Comparison of ENCODE assay signal across 8 mouse cellular contexts in genomic region chr7:27448421-27449206, GRCm38 (mm10). TPM values are rescaled to one million over a fixed set of nuclear protein-coding genes. Genes with fewer than 3 reads are reported as not detected.
DNase-seq lines count a peak whose midpoint lies in the region; ATAC-seq and TF ChIP-seq lines count a peak whose summit lies in the region.

No protein-coding gene starts in this region.

- H3K4me1 ChIP-seq in heart, embryonic 15.5 days (replicated peaks) = peaks cover 21% of the 10 kb centered on the region
- peaks cover 17% of the 10 kb centered on the region for H3K4me1 ChIP-seq in limb, embryonic 13.5 days

- TF ChIP-seq POLR2A in myocyte (IDR thresholded peaks at IDR 0.05; ENCODE audit: insufficient read length, low read depth) = no peak

- H3K9me3 ChIP-seq in heart, embryonic 15.5 days (replicated peaks) = no peaks in the 10 kb centered on the region
- H3K9me3 ChIP-seq in limb, embryonic 13.5 days = no peaks in the 10 kb centered on the region

- H3K36me3 ChIP-seq in C2C12 (ENCODE audit: control insufficient read depth, insufficient read depth) (no peaks in the 10 kb centered on the region), myocyte (ENCODE audit: control insufficient read depth, insufficient read depth) (no peaks in the 10 kb centered on the region)
- H3K36me3 ChIP-seq in heart, embryonic 15.5 days = no peaks in the 10 kb centered on the region
- H3K36me3 ChIP-seq in limb, embryonic 13.5 days = no peaks in the 10 kb centered on the region

- H3K4me2 ChIP-seq in heart, embryonic 15.5 days = peak overlapping the region; percentile 96
- H3K4me2 ChIP-seq in limb, embryonic 13.5 days (replicated peaks) = peak overlapping the region; percentile 86
- peak overlapping the region; percentile 79 for H3K4me2 ChIP-seq in myocyte (ENCODE audit: low read depth)

- no peak for ATAC-seq in frontal cortex, adult (ENCODE audit: low TSS enrichment)
- ATAC-seq in heart, embryonic 15.5 days (replicated peaks; ENCODE audit: insufficient number of reproducible peaks, insufficient read depth, low FRiP score, low read depth) = no peak
- no peak for ATAC-seq in limb, embryonic 13.5 days (ENCODE audit: low FRiP score, low read depth)

- 50% methylated on average over 15 of the region's 15 CpGs for WGBS in heart, embryonic 15.5 days
- 55% methylated on average over 15 of the region's 15 CpGs for WGBS in limb, embryonic 13.5 days

- H3ac ChIP-seq in C2C12 (ENCODE audit: control insufficient read depth, insufficient read length, low read depth) = peak overlapping the region; percentile 69
- no peak overlapping the region for H3ac ChIP-seq in myocyte (ENCODE audit: control insufficient read depth, insufficient read length)

- TF ChIP-seq CTCF in C2C12 (IDR thresholded peaks at IDR 0.05; ENCODE audit: control insufficient read depth, insufficient read depth, insufficient read length) = no peak

- H3K27me3 ChIP-seq in C2C12 (ENCODE audit: control insufficient read depth, insufficient read depth, insufficient read length) = peaks cover 11% of the 10 kb centered on the region
- peaks cover 26% of the 10 kb centered on the region for H3K27me3 ChIP-seq in heart, embryonic 15.5 days
- H3K27me3 ChIP-seq in limb, embryonic 13.5 days = peaks cover 38% of the 10 kb centered on the region
- peaks cover 8% of the 10 kb centered on the region for H3K27me3 ChIP-seq in myocyte (ENCODE audit: control insufficient read depth, insufficient read depth, insufficient read length)

- no peaks in the 10 kb centered on the region for H3K79me2 ChIP-seq in C2C12 (ENCODE audit: control insufficient read depth, insufficient read depth)
- H3K79me2 ChIP-seq in myocyte (ENCODE audit: control insufficient read depth, insufficient read depth) = no peaks in the 10 kb centered on the region

- H3K4me3 ChIP-seq in C2C12 (ENCODE audit: insufficient read depth, poor library complexity, severe bottlenecking) = peak overlapping the region; percentile 32
- peak overlapping the region; percentile 67 for H3K4me3 ChIP-seq in heart, embryonic 15.5 days
- H3K4me3 ChIP-seq in limb, embryonic 13.5 days = peak overlapping the region; percentile 62
- peak overlapping the region; percentile 28 for H3K4me3 ChIP-seq in myocyte

- no peak overlapping the region; the same call in 1 of the 2 replicates for H3K27ac ChIP-seq in heart, embryonic 15.5 days
- H3K27ac ChIP-seq in limb, embryonic 13.5 days = no peak overlapping the region

- no peaks in the 10 kb centered on the region for H3K79me3 ChIP-seq in C2C12 (ENCODE audit: low read depth)

- DNase-seq in frontal cortex, postnatal 10 days (ENCODE audit: low spot score in 2 of 2) = peak; percentile 36 to 37
- DNase-seq in cerebellum, postnatal 36 days = peak; percentile 39 to 42
- DNase-seq in frontal cortex, postnatal 25 days (ENCODE audit: low spot score in 2 of 2) = no peak

- peak overlapping the region; percentile 63 for H3K9ac ChIP-seq in heart, embryonic 15.5 days
- H3K9ac ChIP-seq in limb, embryonic 13.5 days = peak overlapping the region; percentile 70

TF ChIP-seq in C2C12, 6 proteins besides CTCF, POLR2A, EP300 and RAD21:
- TF ChIP-seq MYOD1 (IDR thresholded peaks at IDR 0.05; ENCODE audit: control insufficient read depth, insufficient read length, low read depth) = no peak
- no peak for TF ChIP-seq FOSL1 (IDR thresholded peaks at IDR 0.05; ENCODE audit: insufficient read depth, low read length, poor library complexity, severe bottlenecking)
- no peak for TF ChIP-seq MYOG (IDR thresholded peaks at IDR 0.05; ENCODE audit: control insufficient read depth, extremely low read depth, insufficient read length)
- TF ChIP-seq MAX (IDR thresholded peaks at IDR 0.05) = no peak
- TF ChIP-seq USF1 (IDR thresholded peaks at IDR 0.05; ENCODE audit: low read depth) = no peak
- TF ChIP-seq CEBPB (IDR thresholded peaks at IDR 0.05; ENCODE audit: low read depth) = no peak

TF ChIP-seq in myocyte, 11 proteins besides CTCF, POLR2A, EP300 and RAD21:
- no peak for TF ChIP-seq MYOD1 (IDR thresholded peaks at IDR 0.05; ENCODE audit: control insufficient read depth in 1 of 3, insufficient read length in 2 of 3, low read depth in 2 of 3)
- no peak for TF ChIP-seq MAX (IDR thresholded peaks at IDR 0.05; ENCODE audit: low read depth)
- TF ChIP-seq REST (IDR thresholded peaks at IDR 0.05; ENCODE audit: insufficient read depth, insufficient read length) = no peak
- no peak for TF ChIP-seq E2F4 (IDR thresholded peaks at IDR 0.05; ENCODE audit: insufficient read depth)
- TF ChIP-seq SRF (IDR thresholded peaks at IDR 0.05; ENCODE audit: control insufficient read depth, insufficient read length, low read depth) = no peak
- no peak for TF ChIP-seq TCF12 (IDR thresholded peaks at IDR 0.05; ENCODE audit: insufficient read depth, poor library complexity, severe bottlenecking)
- no peak for TF ChIP-seq TCF3 (IDR thresholded peaks at IDR 0.05; ENCODE audit: insufficient read length, low read depth)
- TF ChIP-seq POLR2AphosphoS2 (IDR thresholded peaks at IDR 0.05; ENCODE audit: insufficient read length, low read depth) = no peak
- TF ChIP-seq MYOG (IDR thresholded peaks at IDR 0.05; ENCODE audit: control insufficient read depth in 1 of 3, insufficient read depth in 1 of 3, insufficient read length in 2 of 3, low read depth in 2 of 3) = no peak
- no peak for TF ChIP-seq USF1 (IDR thresholded peaks at IDR 0.05; ENCODE audit: low read depth)
- no peak for TF ChIP-seq CEBPB (IDR thresholded peaks at IDR 0.05; ENCODE audit: insufficient read depth, poor library complexity, severe bottlenecking)

RNA-seq across cellular contexts. Expression of gene Blvrb, which starts 0.8 kb away (rescaled TPM):
- polyA plus RNA-seq in C2C12 (2012; fragmentation: generic; extraction: Trizol) = 78.4 TPM
- 51.4 and 67.5 TPM in 2 replicates for polyA plus RNA-seq in heart, embryonic 15.5 days (2015; fragmentation: Nextera tagmentation; extraction: Ambion mirVana)
- polyA plus RNA-seq in limb, embryonic 13.5 days (2015; fragmentation: Nextera tagmentation; extraction: Ambion mirVana) = 38.9 and 46.3 TPM in 2 replicates
- polyA plus RNA-seq in myocyte (2012; fragmentation: generic; extraction: Trizol) = 58.4 TPM

RNA-seq across cellular contexts. Expression of gene Sptbn4, which starts 1.1 kb away (rescaled TPM):
- 0.25 TPM for polyA plus RNA-seq in C2C12 (2012; fragmentation: generic; extraction: Trizol)
- polyA plus RNA-seq in heart, embryonic 15.5 days (2015; fragmentation: Nextera tagmentation; extraction: Ambion mirVana) = 0.11 and 0.39 TPM in 2 replicates
- 0.17 and 0.23 TPM in 2 replicates for polyA plus RNA-seq in limb, embryonic 13.5 days (2015; fragmentation: Nextera tagmentation; extraction: Ambion mirVana)
- 0.17 TPM for polyA plus RNA-seq in myocyte (2012; fragmentation: generic; extraction: Trizol)

RNA-seq across cellular contexts. Expression of gene Sertad3, which starts 25.0 kb away (rescaled TPM):
- 12.5 TPM for polyA plus RNA-seq in C2C12 (2012; fragmentation: generic; extraction: Trizol)
- polyA plus RNA-seq in heart, embryonic 15.5 days (2015; fragmentation: Nextera tagmentation; extraction: Ambion mirVana) = 19.0 and 21.9 TPM in 2 replicates
- polyA plus RNA-seq in limb, embryonic 13.5 days (2015; fragmentation: Nextera tagmentation; extraction: Ambion mirVana) = 33.6 and 36.3 TPM in 2 replicates
- polyA plus RNA-seq in myocyte (2012; fragmentation: generic; extraction: Trizol) = 15.5 TPM

RNA-seq across cellular contexts. Expression of gene Sertad1, which starts 38.1 kb away (rescaled TPM):
- 87.3 TPM for polyA plus RNA-seq in C2C12 (2012; fragmentation: generic; extraction: Trizol)
- polyA plus RNA-seq in heart, embryonic 15.5 days (2015; fragmentation: Nextera tagmentation; extraction: Ambion mirVana) = 34.9 and 37.2 TPM in 2 replicates
- polyA plus RNA-seq in limb, embryonic 13.5 days (2015; fragmentation: Nextera tagmentation; extraction: Ambion mirVana) = 37.8 and 39.2 TPM in 2 replicates
- 44.6 TPM for polyA plus RNA-seq in myocyte (2012; fragmentation: generic; extraction: Trizol)

RNA-seq across cellular contexts. Expression of gene Prx, which starts 50.5 kb away (rescaled TPM):
- 5.3 TPM for polyA plus RNA-seq in C2C12 (2012; fragmentation: generic; extraction: Trizol)
- polyA plus RNA-seq in heart, embryonic 15.5 days (2015; fragmentation: Nextera tagmentation; extraction: Ambion mirVana) = 1.7 and 3.0 TPM in 2 replicates
- polyA plus RNA-seq in limb, embryonic 13.5 days (2015; fragmentation: Nextera tagmentation; extraction: Ambion mirVana) = 5.2 TPM in 2 replicates
- 4.2 TPM for polyA plus RNA-seq in myocyte (2012; fragmentation: generic; extraction: Trizol)

Comparison
In these comparisons a context has a peak if more than half of its experiments do, and no peak if none do; other contexts are left out.
1. DNase-seq: peak in frontal cortex, postnatal 10 days (2 of 2) and cerebellum, postnatal 36 days (2 of 2); none in frontal cortex, postnatal 25 days (0 of 2).
2. Peak in every context shown above with its lines, with median percentiles within 50 percentile points of each other: H3K4me3 ChIP-seq and H3K4me2 ChIP-seq.